Mouse (Mus musculus) macrophage (primary cell): ENCODE results near the gene Ubap2l. TPM values are rescaled to one million over a fixed set of nuclear protein-coding genes. Genes with fewer than 3 reads are reported as not detected.

ENCODE experiments used
- polyA plus RNA-seq: library from polyadenylated mRNA; stranded (reverse); fragments of 250-400 nt; gene quantifications from 3 replicates; pipeline ENCODE4 v1.2.4, GENCODE M21; 2018; ENCODE audit warnings: inconsistent platforms

The Ubap2l gene
- polyA plus RNA-seq, 1 experiment from 2014 or later, result 411 TPM

Other genes starting within 250 kb of the Ubap2l start
- not detected in 3 replicates for gene She, start 221.3 kb downstream of the Ubap2l start, polyA plus RNA-seq
- gene Il6ra, start 139.4 kb downstream of the Ubap2l start, polyA plus RNA-seq, result 19.4 to 52.9 TPM (median 29.9 TPM) in 3 replicates
- 8.0 to 10.1 TPM (median 10.0 TPM) in 3 replicates for gene Atp8b2, start 89.1 kb downstream of the Ubap2l start, polyA plus RNA-seq
- gene Hax1, start 53.8 kb downstream of the Ubap2l start, polyA plus RNA-seq, result 77.9 to 113 TPM (median 113 TPM) in 3 replicates
- 49.4 to 76.1 TPM (median 71.0 TPM) in 3 replicates for gene 4933434E20Rik, start 992 bp downstream of the Ubap2l start, polyA plus RNA-seq
- gene Tpm3, start 20.0 kb upstream of the Ubap2l start, polyA plus RNA-seq, result 516 to 899 TPM (median 852 TPM) in 3 replicates
- gene Nup210l, start 51.5 kb upstream of the Ubap2l start, polyA plus RNA-seq, result 0.04 TPM in 1 of 3 replicates, not detected in the others
- gene Rps27, start 161.0 kb upstream of the Ubap2l start, polyA plus RNA-seq, result 1,141 to 3,573 TPM (median 2,291 TPM) in 3 replicates
- gene Rab13, start 161.1 kb upstream of the Ubap2l start, polyA plus RNA-seq, result 11.7 to 20.8 TPM (median 17.5 TPM) in 3 replicates
- 41.1 to 83.2 TPM (median 71.3 TPM) in 3 replicates for gene Jtb, start 179.0 kb upstream of the Ubap2l start, polyA plus RNA-seq
- 0.79 to 1.2 TPM (median 1.2 TPM) in 3 replicates for gene Creb3l4, start 190.9 kb upstream of the Ubap2l start, polyA plus RNA-seq
- gene Slc39a1, start 195.5 kb upstream of the Ubap2l start, polyA plus RNA-seq, result 169 to 236 TPM (median 174 TPM) in 3 replicates
- gene Crtc2, start 201.5 kb upstream of the Ubap2l start, polyA plus RNA-seq, result 15.7 to 39.3 TPM (median 26.5 TPM) in 3 replicates
- 25.4 to 40.1 TPM (median 34.8 TPM) in 3 replicates for gene Dennd4b, start 212.6 kb upstream of the Ubap2l start, polyA plus RNA-seq
- gene Gatad2b, start 240.6 kb upstream of the Ubap2l start, polyA plus RNA-seq, result 14.7 to 25.3 TPM (median 17.8 TPM) in 3 replicates